Mouse (Mus musculus) lung, postnatal 0 days (tissue): ENCODE data around the gene Matn4. TPM values are rescaled to one million over a fixed set of nuclear protein-coding genes. Genes with fewer than 3 reads are reported as not detected.
A peak's percentile ranks its signal among the peaks of the same experiment; 100 is the strongest.

Experiments used
- ATAC-seq: fragments of 200-750 bp; cut with Nextera tagmentation; 2 replicates; pipeline ENCODE4 v1.8.0; 2017; ENCODE audit warnings: moderate library complexity
- DNase-seq: peaks from one replicate; pipeline ENCODE4 v3.0.0-alpha.2; 2016; ENCODE audit warnings: low spot score
- H3K27ac ChIP-seq: fragments of 300-500 bp; sonication (generic); 2 replicates; pipeline ENCODE4 v1.5.1; 2014; ENCODE audit warnings: antibody characterized with exemption, mild to moderate bottlenecking, low read length, mixed read lengths
- H3K27me3 ChIP-seq: fragments of 300-500 bp; sonication (generic); replicated peaks from 2 replicates; pipeline ENCODE4 v1.6.1; 2014; ENCODE audit warnings: low read length, mixed read lengths; ENCODE audit not compliant: insufficient read depth
- H3K36me3 ChIP-seq: fragments of 300-500 bp; sonication (generic); 2 replicates; pipeline ENCODE4 v1.6.1; 2014; ENCODE audit warnings: low read length, mixed read lengths; ENCODE audit not compliant: insufficient read depth
- H3K4me1 ChIP-seq: fragments of 300-500 bp; sonication (generic); 2 replicates; pipeline ENCODE4 v1.6.1; 2014; ENCODE audit warnings: antibody characterized with exemption, low read depth, low read length, mixed read lengths; ENCODE audit not compliant: insufficient read depth
- H3K4me2 ChIP-seq: fragments of 300-500 bp; sonication (generic); replicated peaks from 2 replicates; pipeline ENCODE4 v1.6.1; 2014; ENCODE audit warnings: low read depth, mild to moderate bottlenecking, low read length, moderate library complexity, mixed read lengths
- H3K4me3 ChIP-seq: fragments of 300-500 bp; sonication (generic); 2 replicates; pipeline ENCODE4 v1.5.1; 2014; ENCODE audit warnings: low read depth, low read length
- H3K9ac ChIP-seq: fragments of 300-500 bp; sonication (generic); replicated peaks from 2 replicates; pipeline ENCODE4 v1.6.1; 2014; ENCODE audit warnings: low read depth, mild to moderate bottlenecking
- H3K9me3 ChIP-seq: fragments of 300-500 bp; sonication (generic); 2 replicates; pipeline ENCODE4 v1.6.1; 2016; ENCODE audit warnings: low read length, mixed read lengths
- CTCF ChIP-seq: IDR thresholded peaks from 2 replicates; pipeline ENCODE4 v1.5.1; 2016; ENCODE audit warnings: antibody characterized with exemption, mild to moderate bottlenecking
- EP300 ChIP-seq: IDR thresholded peaks from 2 replicates; pipeline ENCODE4 v1.6.1; 2016; ENCODE audit warnings: antibody characterized with exemption, mild to moderate bottlenecking, control low read depth
- WGBS: fragments of 180-500 bp; shearing (Covaris S2); extraction: QIAGEN DNeasy Blood & Tissue Kit; methylation state at CpG from one replicate; pipeline ENCODE4 v1.1.7; 2014; 5-methylcytosine and 5-hydroxymethylcytosine counted together
- polyA plus RNA-seq: library from polyadenylated mRNA; unstranded; fragments of >200 nt; fragmentation: Nextera tagmentation; extraction: Ambion mirVana; gene quantifications from 2 replicates; pipeline ENCODE4 v1.2.1, GENCODE M21; 2015

The Matn4 gene
- polyA plus RNA-seq, 1 experiment from 2014 or later = 71.4 TPM

DNA sequence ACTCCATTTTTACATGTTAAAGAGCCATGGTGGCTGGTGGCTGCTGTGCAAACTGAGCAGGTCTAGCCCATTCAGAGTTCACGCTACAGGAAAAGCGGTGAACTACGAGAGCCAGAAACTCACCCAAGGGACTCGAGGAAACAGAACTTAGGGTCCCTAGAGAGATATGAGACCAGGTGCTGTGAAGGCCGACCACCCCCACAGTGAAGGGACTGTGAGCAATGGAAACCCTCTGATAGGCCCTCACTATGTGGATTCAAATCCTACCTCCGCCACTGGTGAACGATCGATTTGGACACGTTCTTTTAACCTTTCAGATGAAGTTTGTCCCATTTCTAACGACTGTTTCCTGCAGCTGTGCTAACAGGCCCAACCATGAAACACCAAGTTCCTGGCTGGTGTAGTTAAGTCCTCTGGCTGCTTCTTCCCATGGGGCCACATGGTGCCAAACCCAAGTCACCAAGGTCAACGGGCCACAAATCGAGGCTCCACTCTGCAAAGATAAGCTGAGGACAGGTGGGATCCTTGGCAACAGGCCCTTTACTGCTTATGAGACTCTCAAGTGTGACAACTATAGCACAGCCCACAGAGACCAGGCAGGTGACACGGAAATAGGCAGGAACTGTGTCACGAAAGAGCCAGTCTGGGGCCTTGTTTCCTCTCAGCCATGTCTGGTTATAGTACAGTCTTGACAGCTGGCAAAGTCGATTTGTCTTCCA is 17.9 kb upstream of the Matn4 start:
- no peak for TF ChIP-seq CTCF
- TF ChIP-seq EP300 = no peak
- H3K4me2 ChIP-seq = no peak overlapping the region
- H3K4me3 ChIP-seq = no peak overlapping the region
- ATAC-seq = peak; percentile 41
- H3K27me3 ChIP-seq = no peaks in the 10 kb centered on the region
- H3K27ac ChIP-seq = no peak overlapping the region
- no peaks in the 10 kb centered on the region for H3K9me3 ChIP-seq
- 76% methylated on average over 15 of the region's 15 CpGs for whole genome bisulfite sequencing
- H3K4me1 ChIP-seq = no peaks in the 10 kb centered on the region
- no peak overlapping the region for H3K9ac ChIP-seq
- DNase-seq = no peak
- peaks cover 8% of the 10 kb centered on the region for H3K36me3 ChIP-seq

DNA sequence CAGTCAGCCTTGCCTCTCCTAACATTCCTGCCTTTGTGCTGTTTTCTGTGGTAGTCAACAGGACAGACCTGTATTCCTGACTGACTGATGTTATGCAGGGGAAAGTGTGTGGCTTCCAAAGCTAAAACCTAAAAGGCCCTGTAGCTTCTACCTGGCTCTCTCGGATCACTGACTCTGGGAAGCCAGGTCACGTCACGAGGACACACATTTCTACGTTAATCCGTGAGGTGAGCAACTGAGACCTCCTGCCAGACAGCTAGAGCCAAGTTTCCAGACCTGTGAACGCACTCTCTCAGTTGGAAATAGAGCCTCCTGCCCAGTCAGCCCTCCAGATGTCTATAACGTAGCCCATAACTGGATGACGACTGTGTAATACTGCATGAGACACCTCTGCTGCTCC is 17.0 kb upstream of the Matn4 start:
- H3K27ac ChIP-seq = no peak overlapping the region
- 81% methylated on average over 8 of the region's 8 CpGs for WGBS

DNA sequence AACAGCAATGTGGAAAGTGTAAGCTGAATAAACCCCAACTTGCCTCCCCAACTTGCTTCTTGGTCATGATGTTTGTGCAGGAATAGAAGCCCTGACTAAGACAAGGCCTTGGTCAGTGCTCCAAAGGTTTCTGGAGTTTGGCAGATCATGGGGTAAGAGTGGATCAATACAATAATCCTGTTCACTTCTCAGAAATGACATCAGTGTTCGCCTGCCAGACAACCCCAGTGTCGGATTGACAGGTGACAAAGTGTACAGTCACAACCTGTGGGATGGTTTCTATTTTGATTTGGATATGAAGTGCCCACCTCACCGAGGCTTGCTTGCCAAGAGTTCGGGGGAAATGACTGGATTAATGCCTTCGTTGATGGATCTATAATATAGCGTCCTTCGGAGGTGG is 16.3 kb upstream of the Matn4 start:
- no peaks in the 10 kb centered on the region for H3K4me1 ChIP-seq
- TF ChIP-seq CTCF (no peak), EP300 (no peak)
- H3K4me3 ChIP-seq = no peak overlapping the region
- WGBS = 78% methylated on average over 7 of the region's 7 CpGs
- DNase-seq = no peak
- no peak for ATAC-seq
- no peak overlapping the region for H3K9ac ChIP-seq
- H3K4me2 ChIP-seq = no peak overlapping the region
- no peak overlapping the region for H3K27ac ChIP-seq
- no peaks in the 10 kb centered on the region for H3K27me3 ChIP-seq
- H3K36me3 ChIP-seq = peaks cover 7% of the 10 kb centered on the region
- no peaks in the 10 kb centered on the region for H3K9me3 ChIP-seq

More for the DNA sequence above, 17.0 kb upstream of the Matn4 start:
- Histone ChIP-seq H3K27me3 (no peaks in the 10 kb centered on the region), H3K9ac (no peak overlapping the region), H3K4me1 (no peaks in the 10 kb centered on the region), H3K9me3 (no peaks in the 10 kb centered on the region), H3K4me2 (no peak overlapping the region), H3K4me3 (no peak overlapping the region), H3K36me3 (peaks cover 7% of the 10 kb centered on the region)
- DNase-seq (no peak), ATAC-seq (no peak)
- TF ChIP-seq CTCF (no peak), EP300 (no peak)

- DNase-seq (no peak), ATAC-seq (no peak)
- no peak overlapping the region for H3K27ac ChIP-seq
- H3K9ac ChIP-seq = no peak overlapping the region
- no peaks in the 10 kb centered on the region for H3K27me3 ChIP-seq
- no peak overlapping the region for H3K4me2 ChIP-seq
- WGBS = 8% methylated on average over 3 of the region's 3 CpGs
- no peaks in the 10 kb centered on the region for H3K9me3 ChIP-seq
- no peak overlapping the region for H3K4me3 ChIP-seq
- peaks cover 2% of the 10 kb centered on the region; the same call in 1 of the 2 replicates for H3K36me3 ChIP-seq
- no peak for TF ChIP-seq CTCF
- TF ChIP-seq EP300 = no peak
- no peaks in the 10 kb centered on the region for H3K4me1 ChIP-seq
Measured at GRCm38 (mm10) chr2:164419489-164419888, 14.5 kb upstream of the Matn4 start.

- H3K36me3 ChIP-seq = no peaks in the 10 kb centered on the region
- no peaks in the 10 kb centered on the region for H3K9me3 ChIP-seq
- no peak for DNase-seq
- ATAC-seq = no peak
- no peaks in the 10 kb centered on the region for H3K4me1 ChIP-seq
- no peaks in the 10 kb centered on the region for H3K27me3 ChIP-seq
- no peak for TF ChIP-seq CTCF
- no peak for TF ChIP-seq EP300
- no peak overlapping the region for H3K4me2 ChIP-seq
- WGBS = 31% methylated on average over 3 of the region's 3 CpGs
- no peak overlapping the region for H3K4me3 ChIP-seq
- no peak overlapping the region for H3K27ac ChIP-seq
- no peak overlapping the region for H3K9ac ChIP-seq
Measured at GRCm38 (mm10) chr2:164418308-164418875, 13.4 kb upstream of the Matn4 start.

GRCm38 (mm10) chr2:164417198-164417597 is 12.2 kb upstream of the Matn4 start:
- DNase-seq = peak; percentile 86
- ATAC-seq = no peak
- Histone ChIP-seq H3K4me2 (no peak overlapping the region), H3K9ac (no peak overlapping the region), H3K27me3 (no peaks in the 10 kb centered on the region), H3K9me3 (no peaks in the 10 kb centered on the region), H3K4me3 (no peak overlapping the region), H3K4me1 (no peaks in the 10 kb centered on the region), H3K36me3 (no peaks in the 10 kb centered on the region), H3K27ac (no peak overlapping the region)
- peak; percentile 46; the same call in 1 of the 2 replicates for TF ChIP-seq EP300
- peak; percentile 79 for TF ChIP-seq CTCF
- 3% methylated on average over 2 of the region's 2 CpGs for WGBS
